Mouse (Mus musculus) yolk sac, embryonic 10.5 days (tissue): ENCODE data around the gene Ecsit.

Experiments
- DNase-seq: peaks from one replicate; pipeline ENCODE4 v3.0.0-alpha.2; 2017; ENCODE audit warnings: low spot score

Gene Ecsit

DNA sequence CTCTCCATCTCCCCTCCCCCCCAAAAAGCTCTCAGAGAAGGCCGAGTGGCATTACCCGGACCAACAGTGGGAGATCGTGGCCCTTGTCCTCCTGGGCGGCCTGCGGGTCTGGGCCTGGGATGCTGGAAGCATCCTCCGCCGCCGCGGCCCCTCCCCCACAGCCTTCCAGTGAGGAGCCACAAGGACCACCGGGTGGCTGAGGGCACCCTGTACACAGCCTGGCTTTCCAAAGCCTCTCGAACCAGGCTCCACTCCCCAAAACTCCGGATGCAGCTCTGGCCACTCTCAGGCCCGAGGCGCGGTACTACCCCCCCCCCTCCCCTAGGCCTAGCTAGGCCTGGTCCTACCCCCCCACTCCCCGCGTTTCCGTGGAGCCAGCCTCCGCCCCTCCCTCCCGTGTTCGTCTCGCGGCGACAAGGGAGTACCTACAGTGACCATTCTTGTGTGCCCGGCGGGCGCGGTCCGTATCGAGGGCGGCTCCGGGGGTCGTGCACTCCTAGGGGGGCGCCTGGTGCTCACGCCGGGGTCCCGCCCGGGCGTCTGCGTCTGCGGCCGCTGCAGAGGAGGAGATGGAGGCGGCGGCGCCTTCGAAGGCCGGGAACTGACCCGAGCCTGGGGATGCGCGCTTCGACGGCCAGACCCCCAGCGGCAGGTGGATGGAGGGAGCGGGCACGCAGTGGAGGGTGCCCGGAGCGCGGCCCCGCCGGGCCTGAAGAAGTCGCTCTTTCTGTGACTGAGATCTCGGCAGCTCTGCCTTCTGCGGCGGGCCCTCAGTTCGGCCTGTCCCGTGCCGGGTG is 33.9 kb downstream of the Ecsit start:
- no peak for DNase-seq

DNA sequence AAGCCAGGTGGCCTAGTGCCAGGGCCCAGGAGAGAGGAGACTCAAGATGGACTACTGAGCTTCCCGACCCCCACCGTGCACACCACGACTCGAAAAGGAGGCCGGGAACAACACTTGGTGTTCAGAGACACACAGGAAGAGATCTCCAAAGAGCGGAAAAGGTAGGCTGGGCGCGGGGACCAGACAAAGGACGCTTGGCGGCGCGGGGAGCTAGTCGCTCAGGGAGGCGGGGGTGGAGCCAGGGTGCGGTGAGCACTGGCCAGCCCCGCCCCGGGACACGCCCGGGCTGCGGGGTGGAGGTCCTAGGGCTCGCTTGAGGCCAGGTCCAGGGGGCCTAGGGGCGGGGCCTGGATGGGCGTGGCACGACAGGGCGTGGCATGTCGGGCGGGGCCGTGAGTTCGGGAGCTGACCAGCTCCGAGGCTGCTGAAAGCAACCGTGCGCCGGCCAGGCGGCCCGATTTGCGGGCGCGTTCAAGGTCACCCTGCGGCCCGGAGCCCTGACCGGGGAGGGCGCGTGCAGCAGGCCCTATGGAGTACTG is 34.8 kb downstream of the Ecsit start:
- DNase-seq: peak; percentile 68

DNA sequence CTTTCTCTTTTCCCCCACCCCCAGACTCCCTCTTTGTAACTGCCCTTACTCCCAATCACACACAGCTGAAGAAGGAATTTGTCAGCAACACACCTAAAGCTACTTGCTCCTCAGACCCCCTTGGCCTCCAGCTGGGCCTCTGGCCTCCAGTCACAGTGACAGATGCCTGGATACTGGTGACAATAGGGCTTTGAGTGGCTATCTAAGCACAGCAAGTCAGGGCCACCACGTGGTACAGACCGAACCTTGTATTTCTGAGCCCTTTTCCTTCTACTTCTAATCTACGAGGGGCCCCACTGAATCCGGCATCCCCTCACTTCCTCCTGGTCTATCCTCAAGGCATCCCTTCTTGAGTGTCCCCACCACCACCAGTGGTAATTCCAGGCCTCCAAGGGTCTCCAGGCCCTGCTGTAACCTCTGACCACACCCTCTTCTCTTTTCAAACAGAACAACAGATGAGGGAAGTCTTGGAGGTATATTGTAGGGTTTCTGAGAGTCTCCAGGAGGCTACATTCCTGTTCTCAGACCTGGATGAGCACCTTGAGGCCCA is 35.4 kb downstream of the Ecsit start:
- DNase-seq: no peak

DNA sequence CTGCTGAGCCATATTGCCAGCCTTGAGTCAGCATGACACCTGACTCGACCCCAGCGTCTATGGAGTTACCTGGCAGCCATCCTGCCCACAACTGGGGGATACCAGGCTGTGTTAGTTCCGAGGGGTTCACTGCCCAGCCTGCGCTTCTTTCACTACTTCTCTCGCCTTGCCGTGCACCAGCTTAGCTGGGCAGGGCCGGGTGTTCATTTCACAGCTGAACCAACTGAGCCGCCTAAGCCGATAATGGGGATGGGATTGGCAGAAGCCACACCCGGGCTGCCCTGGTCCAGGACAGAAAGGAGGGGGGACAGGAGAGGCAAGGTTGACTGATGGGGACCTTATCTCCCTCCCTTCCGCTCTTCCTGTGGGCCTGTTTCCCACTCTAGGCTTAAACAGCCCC is 35.9 kb downstream of the Ecsit start:
- no peak for DNase-seq

DNA sequence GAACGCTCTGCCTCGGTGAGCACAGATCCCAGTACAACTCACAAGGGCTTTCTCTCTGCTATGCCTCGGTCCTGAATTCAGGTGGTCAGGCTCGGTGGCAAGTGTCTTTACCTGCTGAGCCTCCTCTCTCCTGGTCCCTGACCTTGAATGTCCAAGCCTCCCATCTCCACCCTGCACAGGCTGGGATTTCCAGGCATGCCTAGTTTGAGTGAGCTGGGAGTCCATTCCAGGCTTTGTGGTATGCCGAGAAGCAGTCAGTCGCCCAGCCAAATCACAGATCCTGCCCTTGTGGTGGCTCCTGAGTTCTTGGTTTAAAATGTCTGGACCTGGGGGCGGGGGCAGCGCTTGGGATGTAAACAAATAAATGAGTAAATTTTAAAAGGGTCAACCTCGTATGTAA is 37.9 kb downstream of the Ecsit start:
- DNase-seq: no peak

DNA sequence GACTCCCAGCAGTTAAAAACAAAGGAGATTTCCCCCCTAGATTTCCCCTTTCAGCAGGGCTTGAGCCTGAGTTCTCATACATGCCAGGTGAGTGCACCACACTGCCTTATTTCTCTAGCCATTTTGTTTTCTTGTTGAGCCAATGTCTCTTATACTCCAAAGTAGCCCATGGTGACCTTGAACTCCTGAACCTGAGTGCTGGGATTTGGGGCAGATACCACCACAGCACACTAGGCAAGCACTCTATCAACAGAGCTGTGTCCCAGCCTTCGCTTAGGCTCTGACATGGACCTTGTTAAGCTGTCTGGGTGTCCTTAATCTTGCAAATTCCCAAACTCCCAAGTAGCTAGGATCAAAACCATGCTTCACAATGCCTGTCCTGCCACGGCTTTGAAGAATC is 43.4 kb downstream of the Ecsit start:
- no peak for DNase-seq

DNA sequence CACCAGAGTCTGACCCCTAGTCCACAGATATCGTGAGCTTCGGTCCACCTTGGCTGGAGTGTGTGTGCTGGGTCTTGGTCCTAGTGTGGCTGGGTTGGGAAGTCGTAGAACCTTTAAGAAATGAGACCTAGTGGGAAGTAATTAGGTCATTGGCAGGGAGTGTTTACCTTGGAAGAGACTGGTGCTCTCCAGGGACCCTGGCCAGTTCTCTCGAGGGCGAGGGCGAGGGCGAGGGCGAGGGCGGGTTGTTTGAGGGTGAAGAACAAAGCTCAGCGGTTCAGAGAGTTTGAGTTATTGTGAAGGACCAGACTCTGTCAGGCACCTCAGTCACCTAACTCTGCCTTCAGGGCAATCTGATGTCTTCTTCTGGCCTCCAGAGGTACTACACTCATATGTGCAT is 47.4 kb downstream of the Ecsit start:
- no peak for DNase-seq

DNA sequence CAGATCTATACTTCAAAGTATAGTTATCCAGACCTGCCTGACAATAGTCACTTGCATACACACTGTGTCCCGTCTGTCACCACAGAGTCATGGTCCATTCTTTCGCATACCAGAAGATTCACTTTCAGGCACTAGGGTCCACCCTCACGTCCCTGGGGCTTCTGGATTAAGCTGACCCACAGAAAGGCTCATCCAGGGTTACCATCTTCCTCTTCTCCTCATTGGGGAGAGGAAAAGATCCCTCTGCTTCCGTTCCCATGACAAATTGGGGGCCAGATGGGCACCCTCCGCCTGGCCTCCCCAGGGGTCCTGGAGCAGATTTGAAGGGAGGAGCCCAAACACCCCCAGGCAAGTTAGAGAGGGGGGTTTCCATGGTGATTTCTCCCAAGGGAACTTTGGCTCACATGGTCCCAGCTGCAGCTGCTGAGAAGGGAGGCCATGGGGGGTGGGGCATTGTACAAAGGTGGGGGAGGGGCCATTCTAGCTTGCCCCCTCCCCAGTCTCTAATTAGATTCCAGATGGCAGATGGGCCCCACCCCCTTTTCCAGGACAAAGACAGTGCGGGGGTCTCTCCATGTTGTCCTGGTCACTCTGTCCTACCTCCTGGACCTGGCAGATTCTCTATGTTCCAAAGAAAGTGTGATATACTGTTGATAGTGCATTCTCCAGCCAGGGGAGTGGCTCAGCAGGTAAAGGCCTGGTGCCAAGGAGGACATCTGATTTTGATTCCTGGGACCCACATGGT is 49.8 kb downstream of the Ecsit start:
- no peak for DNase-seq

DNA sequence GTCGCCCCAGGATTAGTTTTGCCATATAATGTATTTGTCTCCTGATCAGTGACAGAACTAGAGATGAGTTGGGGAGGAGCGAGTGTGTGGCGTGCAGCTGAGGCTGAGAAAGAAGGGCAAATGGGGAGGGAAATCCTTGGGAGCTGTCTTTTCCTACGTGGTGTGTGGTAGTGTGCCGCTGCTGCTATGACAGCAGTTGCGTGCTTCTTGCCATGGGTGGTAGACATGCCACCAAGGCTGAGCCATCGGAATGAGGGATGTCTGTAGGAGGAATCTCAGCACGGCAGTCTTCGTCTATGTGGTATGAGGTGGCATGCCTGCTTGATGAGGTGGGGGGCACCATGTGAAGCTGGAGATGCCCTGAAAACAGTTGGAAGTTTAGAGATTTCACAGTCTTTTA is 54.9 kb downstream of the Ecsit start:
- DNase-seq: no peak

DNA sequence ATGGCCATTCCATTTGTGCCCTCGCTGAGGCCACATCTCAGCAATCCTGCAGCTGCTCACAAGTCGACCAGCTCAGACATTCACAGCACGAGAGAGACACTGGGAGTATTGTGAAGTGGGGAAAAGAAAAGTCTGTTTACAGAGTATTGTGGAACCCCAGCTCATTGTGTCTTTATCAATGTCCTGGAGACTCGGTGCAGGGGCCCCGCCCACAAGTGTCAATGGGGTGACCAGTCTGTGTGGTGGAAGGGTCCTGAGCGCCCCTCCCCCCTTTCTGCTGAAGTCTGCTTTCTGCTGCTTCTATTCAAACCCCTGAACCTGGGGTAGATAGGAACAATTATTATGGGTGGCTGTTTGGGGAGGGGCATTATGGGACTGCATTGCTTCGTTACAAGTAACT is 56.8 kb downstream of the Ecsit start:
- DNase-seq: no peak

DNA sequence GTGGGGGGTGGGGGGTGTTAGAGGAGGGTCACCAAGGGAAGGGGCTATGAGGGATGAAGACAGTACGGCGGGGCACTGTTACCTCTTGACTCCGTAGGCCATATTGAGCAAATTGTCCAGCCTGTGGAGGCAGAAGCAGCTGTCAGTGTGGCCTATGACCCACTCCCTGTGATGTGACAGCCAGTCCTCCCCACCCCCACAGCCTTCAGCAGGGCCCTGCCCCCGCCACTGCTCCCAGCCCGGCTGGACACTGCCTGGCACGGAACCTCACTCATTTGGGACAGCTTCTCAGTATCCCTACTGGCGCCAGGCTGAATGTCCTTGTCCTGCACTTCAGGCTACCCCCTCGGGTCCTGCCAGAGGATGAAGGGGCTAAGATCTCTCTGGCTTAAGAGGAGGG is 60.6 kb downstream of the Ecsit start:
- DNase-seq: no peak
